25 mouse cellular contexts compared by ENCODE assay signal in the genomic region with DNA sequence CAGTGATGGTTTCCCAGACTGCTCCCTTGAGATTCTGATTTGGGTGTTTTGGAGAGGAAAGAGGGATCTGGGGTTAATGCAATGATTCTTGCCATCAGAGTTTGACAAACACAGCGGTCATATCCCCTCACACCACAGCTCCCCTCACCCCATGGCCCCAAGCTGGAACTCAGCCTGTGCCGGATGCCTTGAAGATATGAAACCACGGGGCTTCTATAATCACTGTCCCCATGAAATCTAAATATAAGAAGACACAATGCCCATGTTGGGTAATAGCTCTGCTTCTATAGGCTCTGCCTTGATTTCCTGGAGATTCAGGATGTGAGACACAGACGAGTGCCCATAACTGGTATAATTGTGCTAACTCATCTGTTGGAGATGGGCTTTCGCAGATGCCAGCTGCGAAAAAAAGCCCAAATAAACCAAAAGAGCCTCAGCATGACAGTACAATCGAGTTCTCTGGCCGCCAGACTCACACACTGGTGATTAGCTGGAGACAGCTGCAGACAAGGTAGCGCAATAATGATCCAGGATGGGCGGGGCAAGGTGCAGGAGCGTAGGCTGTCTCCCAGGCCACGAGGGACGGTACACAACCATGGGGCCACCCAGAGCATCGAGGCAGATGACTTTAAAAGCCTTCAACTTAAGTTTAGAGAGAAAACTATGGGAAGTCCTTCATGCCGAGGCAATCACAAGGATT. TPM values are rescaled to one million over a fixed set of nuclear protein-coding genes. Genes with fewer than 3 reads are reported as not detected.
"Had no signal": no experiment of that assay in that cellular context is flagged by ENCODE, and none has a peak within 500 bp of the region (broad histone marks: within the 10 kb centered on the region; RNA-seq: fewer than 3 reads in every experiment).

No protein-coding gene starts in this region.

- H3K36me3 ChIP-seq: kidney, embryonic 15.5 days; liver, embryonic 13.5 days; midbrain, embryonic 10.5 days; midbrain, embryonic 13.5 days had no signal

- H3K27ac ChIP-seq: kidney, embryonic 15.5 days; left cerebral cortex, adult 2 months; liver, embryonic 13.5 days; macrophage; midbrain, embryonic 10.5 days; midbrain, embryonic 13.5 days had no signal

- ATAC-seq: inflammation-experienced regulatory T-cells, adult 6 months; midbrain, embryonic 13.5 days; midbrain, embryonic 16.5 days had no signal

- H3K4me2 ChIP-seq: kidney, embryonic 15.5 days; liver, embryonic 13.5 days; midbrain, embryonic 13.5 days had no signal

- H3K9me3 ChIP-seq: kidney, embryonic 15.5 days; liver, embryonic 13.5 days; megakaryocyte, embryonic 14.5 days; midbrain, embryonic 10.5 days; midbrain, embryonic 13.5 days had no signal

- DNase-seq: kidney, adult 11 months; kidney, adult 8-10 months; kidney, postnatal 10 days; kidney, postnatal 36 days; layer of hippocampus, postnatal 36 days; liver, embryonic 13.5 days; thymus, adult 18-20 months; thymus, postnatal 36 days had no signal

- H3K4me1 ChIP-seq: kidney, embryonic 15.5 days; liver, embryonic 13.5 days; megakaryocyte, embryonic 14.5 days; midbrain, embryonic 10.5 days; midbrain, embryonic 13.5 days had no signal

- H3K9ac ChIP-seq: kidney, embryonic 15.5 days; liver, embryonic 13.5 days; midbrain, embryonic 13.5 days had no signal

- H3K27me3 ChIP-seq: kidney, embryonic 15.5 days; liver, embryonic 13.5 days; midbrain, embryonic 13.5 days had no signal

- H3K4me3 ChIP-seq: kidney, embryonic 15.5 days; left cerebral cortex, adult 2 months; liver, embryonic 13.5 days; megakaryocyte, embryonic 14.5 days; midbrain, embryonic 10.5 days; midbrain, embryonic 13.5 days had no signal

RNA-seq across cellular contexts. Expression of a gene that starts 1.3 kb away (rescaled TPM):
- total RNA-seq: liver, adult 2 months; monocyte, adult 5-6 weeks had no signal
- polyA plus RNA-seq: inflammation-experienced regulatory T-cells, adult 6 months; liver, adult 2 months; liver, embryonic 13.5 days; liver, embryonic 16.5 days; macrophage; midbrain, embryonic 13.5 days; neural tube, embryonic 11.5 days; neural tube, embryonic 14.5 days; small intestine, adult 2 months; spleen, adult 2 months; testis, adult 2 months; urinary bladder, adult 2 months had no signal
